Comparison of ENCODE assay signal across 24 mouse cellular contexts in genomic region chr5:35538022-35538421, GRCm38 (mm10). TPM values are rescaled to one million over a fixed set of nuclear protein-coding genes. Genes with fewer than 3 reads are reported as not detected.
"Had no signal": no experiment of that assay in that cellular context is flagged by ENCODE, and none has a peak within 500 bp of the region (broad histone marks: within the 10 kb centered on the region; RNA-seq: fewer than 3 reads in every experiment).

No protein-coding gene starts in this region.

- H3K27me3 ChIP-seq: heart, embryonic 15.5 days; hindbrain, embryonic 15.5 days; limb, embryonic 13.5 days; liver, embryonic 12.5 days had no signal

- H3K27ac ChIP-seq: heart, embryonic 10.5 days; heart, embryonic 13.5 days; heart, embryonic 15.5 days; hindbrain, embryonic 10.5 days; hindbrain, embryonic 13.5 days; hindbrain, embryonic 15.5 days; hindbrain, postnatal 0 days; kidney, embryonic 15.5 days; kidney, postnatal 0 days; limb, embryonic 13.5 days; limb, embryonic 15.5 days; liver, embryonic 12.5 days; liver, embryonic 14.5 days had no signal

- H3K4me2 ChIP-seq: heart, embryonic 13.5 days; heart, embryonic 15.5 days; hindbrain, embryonic 13.5 days; hindbrain, embryonic 15.5 days; kidney, embryonic 15.5 days; limb, embryonic 13.5 days; limb, embryonic 15.5 days; liver, embryonic 12.5 days had no signal

- H3K9ac ChIP-seq: heart, embryonic 13.5 days; heart, embryonic 15.5 days; hindbrain, embryonic 13.5 days; hindbrain, embryonic 15.5 days; kidney, embryonic 15.5 days; limb, embryonic 13.5 days; limb, embryonic 15.5 days; liver, embryonic 12.5 days; liver, embryonic 14.5 days had no signal

- ATAC-seq: hindbrain, postnatal 0 days; intestine, embryonic 16.5 days; liver, embryonic 12.5 days had no signal

- H3K36me3 ChIP-seq: heart, embryonic 10.5 days; heart, embryonic 13.5 days; heart, embryonic 15.5 days; hindbrain, embryonic 10.5 days; hindbrain, embryonic 13.5 days; hindbrain, embryonic 15.5 days; kidney, embryonic 15.5 days; limb, embryonic 13.5 days; limb, embryonic 15.5 days; liver, embryonic 12.5 days had no signal

- H3K4me3 ChIP-seq: heart, embryonic 10.5 days; heart, embryonic 13.5 days; heart, embryonic 15.5 days; hindbrain, embryonic 10.5 days; hindbrain, embryonic 13.5 days; hindbrain, embryonic 15.5 days; kidney, embryonic 15.5 days; limb, embryonic 13.5 days; limb, embryonic 15.5 days; liver, embryonic 12.5 days had no signal

- DNase-seq: heart, postnatal 4 days; kidney, adult 11 months; kidney, adult 9 months; kidney, postnatal 14 days; kidney, postnatal 36 days; layer of hippocampus, adult 9-11 months; layer of hippocampus, postnatal 36 days; left cerebral cortex, postnatal 4 days; lung, adult 18-20 months had no signal

- H3K4me1 ChIP-seq: heart, embryonic 15.5 days; hindbrain, embryonic 15.5 days; liver, embryonic 12.5 days had no signal

- H3K9me3 ChIP-seq: heart, embryonic 10.5 days; heart, embryonic 13.5 days; heart, embryonic 15.5 days; hindbrain, embryonic 10.5 days; hindbrain, embryonic 13.5 days; hindbrain, embryonic 15.5 days; kidney, embryonic 15.5 days; limb, embryonic 13.5 days; limb, embryonic 15.5 days; liver, embryonic 12.5 days had no signal

RNA-seq across cellular contexts. Expression of gene Cpz, which starts 12.5 kb away (rescaled TPM):
- total RNA-seq: granulocyte monocyte progenitor cell, adult 5-6 weeks had no signal
